Mouse (Mus musculus) liver, embryonic 14.5 days (tissue): ENCODE measurements around the gene Ccser1.

ENCODE experiments used
- CTCF ChIP-seq: IDR thresholded peaks from 2 replicates; pipeline ENCODE4 v1.5.1; 2016; ENCODE audit warnings: antibody characterized with exemption, low read depth, control low read depth
- EP300 ChIP-seq: IDR thresholded peaks from 2 replicates; pipeline ENCODE4 v1.6.1; 2016; ENCODE audit warnings: antibody characterized with exemption, low read depth

DNA sequence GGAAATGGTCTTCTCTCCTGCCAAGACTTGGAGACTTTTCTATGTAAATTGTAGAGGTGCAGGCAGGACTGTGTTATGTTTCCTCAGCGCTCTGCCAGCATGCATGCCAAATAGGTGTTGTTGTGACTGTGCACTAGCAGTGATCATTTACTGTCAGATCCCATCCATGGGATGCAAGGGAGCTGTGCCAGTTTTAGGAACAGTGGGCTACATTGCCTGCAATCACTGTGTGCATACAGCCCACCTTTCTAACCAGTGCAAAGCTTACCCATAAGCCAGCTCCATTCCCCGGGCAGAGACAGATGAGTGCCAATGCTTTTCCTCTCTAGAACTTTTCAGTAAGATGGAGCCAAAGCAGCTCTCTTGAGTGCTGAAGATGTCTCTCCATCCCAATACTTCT is 606.6 kb downstream of the Ccser1 start:
- TF ChIP-seq CTCF = no peak
- TF ChIP-seq EP300 = no peak
